Mouse (Mus musculus) lung, adult 18-20 months (tissue): ENCODE measurements around the gene Rab3b.
"Not testable (repeated sequence)": the region's sequence is repeated elsewhere in the genome, so short reads cannot be mapped to it uniquely, and the experiment has no call there.

Experiments used
- DNase-seq, 2 experiments: peaks; one replicate each; pipeline ENCODE4 v3.0.0; 2022; ENCODE audit warnings: mixed read lengths in 2 of 2

Gene Rab3b

GRCm38 (mm10) chr4:108900421-108900820, 21.6 kb downstream of the Rab3b start:
- no peak for DNase-seq

GRCm38 (mm10) chr4:108902886-108903285, 24.0 kb downstream of the Rab3b start:
- DNase-seq: no peak

DNA sequence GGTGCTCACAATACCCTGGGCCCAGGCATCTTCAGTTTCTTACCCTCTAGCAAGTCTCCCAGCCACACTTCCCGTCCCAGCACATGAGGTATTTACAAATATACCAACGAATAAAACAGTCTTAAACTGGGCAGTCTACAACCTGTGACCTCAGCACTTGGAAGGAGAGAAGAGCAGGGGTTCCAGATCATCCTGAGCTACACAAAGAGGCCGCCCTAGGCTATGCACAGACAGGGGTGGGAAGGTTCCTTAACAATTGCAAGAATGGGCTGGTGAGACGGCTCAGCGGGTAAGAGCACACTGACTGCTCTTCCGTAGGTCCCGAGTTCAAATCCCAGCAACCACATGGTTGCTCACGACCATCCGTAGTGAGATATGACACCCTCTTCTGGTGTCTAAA, 24.5 kb downstream of the Rab3b start:
- DNase-seq: no peak

DNA sequence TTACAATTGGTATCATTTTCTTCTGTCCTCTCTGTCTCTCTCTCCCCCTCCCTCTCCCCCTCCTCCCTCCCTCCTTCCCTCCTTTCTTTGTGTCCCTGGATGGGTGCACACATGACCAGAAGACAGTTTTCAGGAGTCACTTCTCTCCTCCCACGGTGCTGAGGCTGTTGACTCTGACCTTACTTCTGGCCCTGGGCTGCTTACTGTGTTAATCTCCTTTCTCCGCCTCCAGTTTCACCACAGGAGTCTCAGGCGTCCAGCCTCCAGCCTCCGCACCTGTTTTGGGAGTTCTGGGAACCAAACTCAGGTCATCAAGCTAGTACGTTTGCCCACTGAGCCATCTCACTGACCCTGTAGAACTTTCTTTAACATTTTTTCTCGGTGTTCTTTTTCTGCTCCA, 25.2 kb downstream of the Rab3b start:
- DNase-seq: no peak

DNA sequence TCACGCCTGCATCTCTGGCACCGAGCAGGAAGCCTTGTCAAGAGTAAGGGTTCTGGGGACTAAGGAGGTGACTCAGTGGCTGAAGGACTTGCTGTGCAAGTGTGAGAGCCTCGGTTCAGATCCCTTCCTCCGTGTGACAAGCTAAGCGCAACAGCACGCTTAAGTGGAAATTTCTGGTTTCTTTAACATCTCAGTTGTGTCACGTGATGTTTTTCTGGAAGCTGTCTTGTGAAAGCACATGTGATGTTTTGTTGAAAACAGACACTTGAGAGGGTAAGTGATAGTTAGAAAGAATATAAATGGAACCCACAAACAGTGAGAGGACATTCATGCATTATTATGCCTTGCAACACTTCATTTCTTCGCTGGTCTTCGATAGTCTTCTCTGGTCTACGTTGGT, 25.9 kb downstream of the Rab3b start:
- DNase-seq: no peak

- DNase-seq: no peak
Measured at GRCm38 (mm10) chr4:108905859-108906258, 27.0 kb downstream of the Rab3b start.

- no peak for DNase-seq
Measured at GRCm38 (mm10) chr4:108907475-108907874, 28.6 kb downstream of the Rab3b start.

- no peak for DNase-seq
Measured at GRCm38 (mm10) chr4:108909872-108910425, 31.1 kb downstream of the Rab3b start.

GRCm38 (mm10) chr4:108911866-108912265, 33.0 kb downstream of the Rab3b start:
- no peak for DNase-seq

- no peak for DNase-seq
Measured at GRCm38 (mm10) chr4:108913180-108913579, 34.3 kb downstream of the Rab3b start.

GRCm38 (mm10) chr4:108914391-108914790, 35.5 kb downstream of the Rab3b start:
- no peak for DNase-seq

GRCm38 (mm10) chr4:108915101-108915500, 36.2 kb downstream of the Rab3b start:
- DNase-seq: no peak

- no peak for DNase-seq
Measured at GRCm38 (mm10) chr4:108917654-108918053, 38.8 kb downstream of the Rab3b start.

GRCm38 (mm10) chr4:108927945-108928344, 49.1 kb downstream of the Rab3b start:
- DNase-seq: not testable (repeated sequence)

- DNase-seq: no peak
Measured at GRCm38 (mm10) chr4:108933163-108933562, 54.3 kb downstream of the Rab3b start.

- no peak for DNase-seq
Measured at GRCm38 (mm10) chr4:108934856-108935255, 56.0 kb downstream of the Rab3b start.

DNA sequence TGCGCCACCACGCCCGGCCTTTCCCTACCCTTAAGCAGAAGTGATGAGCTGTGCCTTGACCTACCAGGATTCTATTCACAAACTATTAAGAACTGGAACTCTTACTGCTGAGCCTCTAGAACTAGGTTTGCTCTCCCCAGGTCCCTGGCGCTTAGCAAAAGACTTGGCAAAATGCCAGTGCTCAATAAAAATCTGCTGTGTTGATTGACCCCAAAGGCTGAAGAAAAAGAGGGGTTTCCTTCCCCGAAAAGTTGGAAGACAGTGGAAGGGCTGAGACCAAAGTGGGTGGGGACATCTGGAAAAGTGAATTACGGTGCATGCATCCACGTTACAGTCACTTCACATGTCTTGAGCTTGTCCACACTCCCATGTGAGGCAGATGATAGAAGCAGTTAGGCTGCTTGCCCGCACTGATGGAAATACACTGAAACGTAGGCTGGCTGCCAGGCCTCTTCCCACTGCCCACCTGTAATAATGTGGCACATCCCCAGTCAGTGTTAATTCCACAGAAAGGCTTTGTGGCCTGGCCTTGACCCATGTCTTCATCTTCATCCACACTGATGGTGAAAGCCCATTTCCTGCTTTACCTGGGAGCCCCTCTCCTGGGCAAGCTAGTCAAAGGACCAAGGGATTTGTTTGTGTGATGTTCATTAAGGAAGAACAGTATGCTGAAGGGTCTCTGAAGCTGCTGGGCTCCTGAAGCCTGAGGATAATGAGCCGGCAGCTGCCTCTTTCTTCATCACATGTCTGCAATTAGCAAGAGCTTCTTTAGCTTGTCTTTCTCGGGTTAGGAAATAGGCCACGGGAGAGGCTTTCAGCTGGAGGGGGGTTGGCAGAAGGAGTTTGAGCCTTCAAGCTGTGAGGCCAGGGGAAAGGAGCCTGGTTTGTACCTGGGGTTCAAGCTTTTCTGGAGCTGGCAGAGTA, 59.2 kb downstream of the Rab3b start:
- DNase-seq: no peak

GRCm38 (mm10) chr4:108940681-108941473, 62.0 kb downstream of the Rab3b start:
- no peak for DNase-seq

DNA sequence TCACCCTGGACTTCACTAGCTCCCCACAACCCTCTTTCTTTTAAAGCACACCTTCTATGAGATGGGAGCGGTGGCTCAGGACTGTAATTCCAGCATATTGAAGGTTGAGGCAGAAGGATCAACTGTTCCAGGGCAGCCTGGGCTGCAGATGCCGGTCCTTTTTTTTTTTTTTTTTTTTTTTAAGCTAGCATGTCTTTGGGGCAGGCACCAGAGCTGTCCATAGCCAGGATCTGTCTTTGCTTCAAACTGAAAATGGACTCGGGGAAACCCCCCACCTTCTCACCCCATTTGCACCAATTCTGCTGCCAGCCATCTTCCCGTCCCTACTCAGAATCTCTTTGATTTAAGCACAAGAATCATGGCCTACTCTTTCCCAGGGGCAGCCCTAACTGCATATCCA, 63.3 kb downstream of the Rab3b start:
- no peak for DNase-seq

DNA sequence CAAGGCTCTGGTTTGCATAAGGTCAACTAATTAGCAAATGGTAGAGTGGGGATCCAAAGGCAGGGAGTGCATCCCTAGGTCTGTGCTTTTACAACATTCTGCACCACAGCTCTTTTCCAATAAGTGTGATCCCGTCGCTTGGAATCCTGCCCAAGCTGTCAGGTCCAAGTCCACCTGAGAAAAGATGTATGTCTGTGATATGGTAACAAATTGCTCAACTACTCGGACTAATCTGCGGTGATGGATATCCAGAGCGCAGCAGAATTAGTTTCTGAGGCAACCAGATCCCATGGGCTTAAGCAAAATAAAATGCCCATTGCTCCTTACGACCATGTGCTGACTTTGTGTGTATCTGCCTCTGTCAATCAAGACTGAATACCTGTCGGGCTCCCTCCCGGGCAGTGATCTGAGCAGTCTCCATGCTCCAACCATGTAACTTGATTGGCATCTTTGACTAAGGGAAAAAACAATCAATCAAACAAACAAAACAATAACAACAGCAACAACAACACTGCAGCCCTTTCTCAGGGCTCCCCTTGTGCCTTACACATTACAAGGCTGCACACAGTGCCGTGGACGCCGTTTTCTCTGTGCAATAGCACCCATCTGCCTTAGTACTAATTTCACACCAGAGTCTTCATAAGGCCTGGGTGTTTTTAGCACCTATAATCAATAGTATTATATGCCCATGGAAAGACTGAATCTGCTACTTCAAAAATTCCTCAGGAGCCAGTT, 64.3 kb downstream of the Rab3b start:
- DNase-seq: no peak

GRCm38 (mm10) chr4:108949168-108949567, 70.3 kb downstream of the Rab3b start:
- no peak for DNase-seq

DNA sequence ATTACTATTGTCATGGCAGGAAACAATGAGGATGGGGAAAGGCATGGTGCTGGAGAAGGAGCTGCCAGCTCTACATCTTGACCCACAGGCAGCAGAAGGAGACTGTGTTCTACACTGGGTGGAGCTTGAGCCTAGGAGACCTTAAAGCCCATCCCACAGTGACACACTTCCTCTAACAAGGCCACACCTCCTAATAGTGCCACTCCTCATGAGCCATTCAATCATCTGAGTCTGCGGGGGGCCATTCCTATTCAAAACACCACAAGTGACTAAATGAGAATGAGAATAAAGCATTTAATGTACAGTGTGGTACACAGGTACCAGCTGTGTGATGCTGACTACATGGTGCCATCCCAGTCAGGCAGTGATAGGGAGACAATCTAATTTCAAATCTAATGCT, 71.3 kb downstream of the Rab3b start:
- DNase-seq: no peak

DNA sequence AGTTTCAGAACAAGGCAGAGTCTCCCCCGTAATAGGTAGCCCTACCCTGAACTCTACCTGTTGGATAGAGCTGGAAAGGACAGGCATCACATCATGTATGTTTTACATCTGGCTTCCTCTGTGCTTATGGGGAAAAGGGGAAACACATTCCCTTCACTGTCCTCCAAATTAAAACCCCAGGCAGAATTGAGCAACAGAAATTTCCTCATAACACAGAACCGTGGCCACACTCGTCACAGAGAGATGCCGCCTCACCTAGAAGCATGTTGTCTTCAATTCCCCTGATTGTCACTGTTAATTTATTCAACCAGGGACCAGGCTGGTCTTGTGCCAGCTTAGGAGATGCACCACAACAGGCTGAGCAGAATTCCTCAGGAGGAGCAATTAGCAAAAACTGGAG, 72.8 kb downstream of the Rab3b start:
- no peak for DNase-seq
